Mouse (Mus musculus) heart, adult 2 months (tissue): ENCODE results near the gene Tbc1d1. TPM values are rescaled to one million over a fixed set of nuclear protein-coding genes. Genes with fewer than 3 reads are reported as not detected.

Experiments
- DNase-seq, 2 experiments: peaks; one replicate each; pipeline ENCODE4 v3.0.0; 2021
- H3K27ac ChIP-seq: fragments of 200-600 bp; 2 replicates; pipeline ENCODE4 v1.8.1; 2022
- H3K27me3 ChIP-seq: fragments of 200-500 bp; 2 replicates; pipeline ENCODE4 v1.6.1; 2012; ENCODE audit warnings: mild to moderate bottlenecking, low read length, inconsistent platforms, mixed read lengths; ENCODE audit not compliant: control insufficient read depth, insufficient read depth
- H3K36me3 ChIP-seq: fragments of 200-500 bp; 2 replicates; pipeline ENCODE4 v1.6.1; 2012; ENCODE audit warnings: low read length, inconsistent platforms; ENCODE audit not compliant: control insufficient read depth, insufficient read depth
- H3K4me1 ChIP-seq: fragments of 200-500 bp; 2 replicates; pipeline ENCODE4 v1.6.1; 2011; ENCODE audit warnings: low read length; ENCODE audit not compliant: control insufficient read depth, insufficient read depth
- H3K4me3 ChIP-seq: fragments of 200-600 bp; 2 replicates; pipeline ENCODE4 v1.8.1; 2022
- H3K79me2 ChIP-seq: fragments of 200-500 bp; replicated peaks from 2 replicates; pipeline ENCODE4 v1.6.1; 2012; ENCODE audit warnings: mild to moderate bottlenecking, inconsistent platforms, low read length, moderate library complexity, mixed read lengths; ENCODE audit not compliant: control insufficient read depth, insufficient read depth
- H3K9ac ChIP-seq: fragments of 200-500 bp; 2 replicates; pipeline ENCODE4 v1.6.1; 2012; ENCODE audit warnings: low read depth, mild to moderate bottlenecking, control low read depth, inconsistent platforms, low read length, mixed read lengths
- CTCF ChIP-seq: fragments of 200-600 bp; IDR thresholded peaks from 2 replicates; pipeline ENCODE4 v1.8.1; 2022; ENCODE audit warnings: antibody characterized with exemption, mild to moderate bottlenecking, moderate library complexity
- EP300 ChIP-seq: fragments of 200-500 bp; IDR thresholded peaks from 2 replicates; pipeline ENCODE4 v1.6.1; 2011; ENCODE audit warnings: low read depth, low read length, control low read depth; ENCODE audit not compliant: insufficient read depth
- POLR2A ChIP-seq: fragments of 200-500 bp; IDR thresholded peaks from 2 replicates; pipeline ENCODE4 v1.6.1; 2011; ENCODE audit warnings: mild to moderate bottlenecking, low read depth, low read length, control low read depth; ENCODE audit not compliant: insufficient read depth
- WGBS: fragments of 180-500 bp; shearing (Covaris S2); methylation state at CpG from one replicate; pipeline ENCODE4 v1.1.7; 2018; 5-methylcytosine and 5-hydroxymethylcytosine counted together
- intact Hi-C: fragments of 180-260 bp; cut with DNase I; formaldehyde crosslinking; loops from one replicate; pipeline ENCODE4 v1.15.1; 2025
- polyA plus RNA-seq: library from polyadenylated mRNA; depleted of rRNA; stranded (reverse); fragments of >200 nt; gene quantifications from 2 replicates; pipeline ENCODE4 v1.2.3, GENCODE M21; 2012
- total RNA-seq, 2 experiments: library from RNA; stranded (reverse); gene quantifications; 2 replicates each; pipeline ENCODE4 v1.2.3; 2021

Tbc1d1 gene
- total and polyA plus RNA-seq, 3 experiments = 13.2 to 22.1 (median 13.6) TPM

GRCm38 (mm10) chr5:64289202-64290060, 133.3 kb downstream of the Tbc1d1 start:
- peak overlapping the region; percentile 63 for H3K27ac ChIP-seq
- DNase-seq = peak; percentile 84 to 89
- peaks cover 13% of the 10 kb centered on the region for H3K4me1 ChIP-seq
- no peaks in the 10 kb centered on the region for H3K79me2 ChIP-seq
- TF ChIP-seq EP300 (peak; percentile 99), POLR2A (no peak), CTCF (peak; percentile 99; the same call in 1 of the 2 replicates)
- peak overlapping the region; percentile 21; the same call in 1 of the 2 replicates for H3K9ac ChIP-seq
- no peak overlapping the region for H3K4me3 ChIP-seq
- no peaks in the 10 kb centered on the region for H3K27me3 ChIP-seq
- peaks cover 8% of the 10 kb centered on the region; the same call in 1 of the 2 replicates for H3K36me3 ChIP-seq
- intact Hi-C loops = loop anchor here (1.0 to 10.0 kb wide), 8 partner anchors 38 to 675 kb away; partner anchors contain the start of gene Tlr6
- WGBS = 44% methylated on average over 5 of the region's 5 CpGs

DNA sequence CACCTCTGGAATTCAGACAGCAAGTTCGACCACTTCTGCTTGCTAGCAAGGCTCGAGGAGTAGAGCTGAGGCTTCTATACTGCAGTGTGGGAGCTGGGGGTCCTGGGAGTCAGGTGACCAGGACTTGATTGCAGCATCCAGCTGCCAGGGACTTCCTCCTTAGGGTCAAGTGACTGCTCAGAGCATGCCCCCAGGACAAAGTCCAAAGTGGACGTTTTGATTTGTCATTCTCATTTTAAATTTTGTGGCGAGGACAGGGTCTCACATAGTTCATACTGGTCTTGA, 133.9 kb downstream of the Tbc1d1 start:
- Histone ChIP-seq H3K27ac (peak overlapping the region; percentile 63), H3K36me3 (peaks cover 8% of the 10 kb centered on the region; the same call in 1 of the 2 replicates), H3K4me3 (no peak overlapping the region), H3K4me1 (peaks cover 13% of the 10 kb centered on the region), H3K79me2 (no peaks in the 10 kb centered on the region), H3K9ac (peak overlapping the region; percentile 21; the same call in 1 of the 2 replicates), H3K27me3 (no peaks in the 10 kb centered on the region)
- intact Hi-C loops = loop anchor here (5.0 to 10.0 kb wide), 2 partner anchors 37 to 675 kb away; partner anchors contain the start of gene Tlr6
- peak in 1 of 2 experiments; percentile 40 for DNase-seq
- WGBS = 34% methylated on average over 4 of the region's 4 CpGs
- no peak for TF ChIP-seq CTCF

DNA sequence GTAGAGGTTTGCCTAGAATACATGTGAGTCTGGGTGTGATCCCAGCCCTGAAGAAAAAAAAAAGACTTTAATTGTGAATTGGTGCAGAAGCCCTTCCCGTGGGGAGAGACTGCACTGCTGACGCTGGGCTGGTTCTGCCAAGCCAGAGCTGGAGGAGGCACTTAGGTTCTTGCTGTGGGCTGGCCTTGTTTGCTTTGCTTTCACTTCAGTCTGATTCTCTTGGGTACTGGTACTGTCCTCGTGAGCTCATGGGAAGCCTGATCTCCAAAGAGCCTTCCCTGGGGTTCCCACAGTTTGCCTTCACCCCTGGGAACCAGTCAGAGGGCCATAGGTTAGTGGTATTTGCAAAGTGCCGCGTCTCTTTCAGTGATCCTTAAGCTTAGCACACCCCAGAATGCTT, 135.6 kb downstream of the Tbc1d1 start:
- Histone ChIP-seq H3K36me3 (peaks cover 8% of the 10 kb centered on the region; the same call in 1 of the 2 replicates), H3K9ac (peak overlapping the region; percentile 38; the same call in 1 of the 2 replicates), H3K79me2 (no peaks in the 10 kb centered on the region), H3K27ac (peak overlapping the region; percentile 47), H3K4me3 (no peak overlapping the region), H3K27me3 (no peaks in the 10 kb centered on the region), H3K4me1 (peaks cover 21% of the 10 kb centered on the region)
- intact Hi-C loops = loop anchor here (5.0 to 10.0 kb wide), 2 partner anchors 36 to 673 kb away; partner anchors contain the start of gene Tlr6
- WGBS = 52% methylated on average over 5 of the region's 5 CpGs
- peak in 1 of 2 experiments; percentile 29 for DNase-seq
- TF ChIP-seq CTCF (no peak), EP300 (no peak), POLR2A (no peak)

DNA sequence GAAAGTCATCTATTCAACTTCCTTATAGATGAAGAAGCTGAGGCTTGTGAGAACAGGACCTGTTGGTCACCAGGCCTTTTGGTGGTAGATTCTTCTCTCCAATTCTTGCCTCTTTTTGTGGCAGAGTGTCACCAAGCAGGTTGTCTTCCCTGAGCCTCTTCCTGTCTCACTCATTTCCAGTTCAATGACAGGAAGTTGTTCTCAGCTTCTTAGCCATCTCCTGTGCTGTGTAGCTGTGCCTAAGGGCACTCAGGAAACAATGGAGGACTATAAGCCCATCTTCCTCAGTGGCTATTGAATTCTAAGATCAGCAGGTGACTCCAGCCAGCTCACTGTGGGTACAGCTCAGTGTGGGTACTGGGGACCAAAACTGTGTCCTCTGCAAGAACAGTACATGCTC, 139.5 kb downstream of the Tbc1d1 start:
- Histone ChIP-seq H3K27ac (peak overlapping the region; percentile 16; the same call in 1 of the 2 replicates), H3K36me3 (peaks cover 7% of the 10 kb centered on the region; the same call in 1 of the 2 replicates), H3K9ac (no peak overlapping the region), H3K79me2 (no peaks in the 10 kb centered on the region), H3K27me3 (no peaks in the 10 kb centered on the region), H3K4me3 (no peak overlapping the region), H3K4me1 (peaks cover 33% of the 10 kb centered on the region)
- TF ChIP-seq CTCF (no peak), EP300 (no peak), POLR2A (no peak)
- DNase-seq = peak in 1 of 2 experiments; percentile 15
- intact Hi-C loops = loop anchor here (2.0 to 10.0 kb wide), 2 partner anchors 49 to 669 kb away; partner anchors contain the start of gene Tlr6

DNA sequence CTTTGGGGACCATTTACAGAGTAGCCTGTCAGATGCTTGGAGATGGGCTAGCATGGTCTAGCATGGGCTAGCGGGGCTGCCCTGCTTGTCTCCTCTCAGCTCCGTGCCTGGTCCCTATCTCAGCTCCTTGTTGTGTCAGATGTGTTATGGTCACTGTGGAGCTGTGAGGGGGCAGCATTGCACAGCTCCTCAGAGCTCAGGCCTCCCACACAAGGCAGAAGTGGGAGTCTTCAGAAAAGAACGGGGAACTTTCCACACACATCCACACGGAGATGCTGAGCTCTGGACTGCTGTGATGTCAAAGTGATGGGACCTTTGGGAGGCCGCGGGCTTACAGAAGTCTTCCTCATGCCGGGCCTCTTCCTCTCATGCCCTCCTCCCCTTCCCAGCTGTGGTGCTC, 140.2 kb downstream of the Tbc1d1 start:
- Histone ChIP-seq H3K27ac (peak overlapping the region; percentile 63), H3K36me3 (peaks cover 7% of the 10 kb centered on the region; the same call in 1 of the 2 replicates), H3K27me3 (no peaks in the 10 kb centered on the region), H3K9ac (0 out of 2 replicates have a peak overlapping the region, but pooled peaks have one; percentile 19), H3K4me1 (peaks cover 39% of the 10 kb centered on the region), H3K4me3 (no peak overlapping the region), H3K79me2 (no peaks in the 10 kb centered on the region)
- WGBS = 55% methylated on average over 7 of the region's 7 CpGs
- TF ChIP-seq CTCF = peak; percentile 68
- peak; percentile 68 for TF ChIP-seq EP300
- TF ChIP-seq POLR2A = no peak
- intact Hi-C loops = loop anchor here (2.0 to 10.0 kb wide), 2 partner anchors 48 to 668 kb away; partner anchors contain the start of gene Tlr6
- peak in 1 of 2 experiments; percentile 69 for DNase-seq

- WGBS = 55% methylated on average over 4 of the region's 4 CpGs
- Histone ChIP-seq H3K36me3 (peaks cover 6% of the 10 kb centered on the region; the same call in 1 of the 2 replicates), H3K4me3 (no peak overlapping the region), H3K79me2 (no peaks in the 10 kb centered on the region), H3K27me3 (no peaks in the 10 kb centered on the region), H3K27ac (peak overlapping the region; percentile 63), H3K9ac (no peak overlapping the region), H3K4me1 (peaks cover 41% of the 10 kb centered on the region)
- intact Hi-C loops = loop anchor here (2.0 to 10.0 kb wide), 2 partner anchors 48 to 668 kb away; partner anchors contain the start of gene Tlr6
- no peak for TF ChIP-seq POLR2A
- TF ChIP-seq EP300 = no peak
- no peak for TF ChIP-seq CTCF
- DNase-seq = no peak
Measured at GRCm38 (mm10) chr5:64297100-64297499, 141.0 kb downstream of the Tbc1d1 start.
